Mouse (Mus musculus) forebrain, embryonic 11.5 days (tissue): ENCODE results near the gene Gm20708. TPM values are rescaled to one million over a fixed set of nuclear protein-coding genes. Genes with fewer than 3 reads are reported as not detected.

Source experiments
- ATAC-seq: fragments of 200-750 bp; cut with Nextera tagmentation; replicated peaks from 2 replicates; pipeline ENCODE4 v1.8.0; 2017; ENCODE audit warnings: moderate TSS enrichment; ENCODE audit not compliant: low FRiP score
- DNase-seq: peaks from one replicate; pipeline ENCODE4 v3.0.0-alpha.2; 2017; ENCODE audit warnings: low spot score
- H3K27ac ChIP-seq: fragments of 300-500 bp; sonication (generic); 2 replicates; pipeline ENCODE4 v1.5.1; 2014; ENCODE audit warnings: low read depth, low read length
- H3K27me3 ChIP-seq: fragments of 300-500 bp; sonication (generic); 2 replicates; pipeline ENCODE4 v1.6.1; 2014; ENCODE audit warnings: mild to moderate bottlenecking, low read length, mixed read lengths; ENCODE audit not compliant: control insufficient read depth, insufficient read depth
- H3K36me3 ChIP-seq: fragments of 300-500 bp; sonication (generic); 2 replicates; pipeline ENCODE4 v1.6.1; 2014; ENCODE audit warnings: mild to moderate bottlenecking, low read length, moderate library complexity, mixed read lengths; ENCODE audit not compliant: control insufficient read depth, insufficient read depth
- H3K4me1 ChIP-seq: fragments of 300-500 bp; sonication (generic); replicated peaks from 2 replicates; pipeline ENCODE4 v1.6.1; 2014; ENCODE audit warnings: low read length, mixed read lengths; ENCODE audit not compliant: control insufficient read depth, insufficient read depth
- H3K4me2 ChIP-seq: fragments of 300-500 bp; sonication (generic); 2 replicates; pipeline ENCODE4 v1.6.1; 2014; ENCODE audit warnings: low read depth, mild to moderate bottlenecking, low read length, moderate library complexity, mixed read lengths; ENCODE audit not compliant: severe bottlenecking
- H3K4me3 ChIP-seq: fragments of 300-500 bp; sonication (generic); 2 replicates; pipeline ENCODE4 v1.5.1; 2014; ENCODE audit warnings: low read depth, low read length
- H3K9ac ChIP-seq: fragments of 300-500 bp; sonication (generic); 2 replicates; pipeline ENCODE4 v1.6.1; 2014; ENCODE audit warnings: low read length
- H3K9me3 ChIP-seq: fragments of 300-500 bp; sonication (generic); 2 replicates; pipeline ENCODE4 v1.6.1; 2016; ENCODE audit warnings: low read length, mixed read lengths; ENCODE audit not compliant: control insufficient read depth
- WGBS: fragments of 180-500 bp; shearing (Covaris S2); extraction: QIAGEN DNeasy Blood & Tissue Kit; methylation state at CpG from one replicate; pipeline ENCODE4 v1.1.7; 2014; 5-methylcytosine and 5-hydroxymethylcytosine counted together
- polyA plus RNA-seq: library from polyadenylated mRNA; unstranded; fragments of >200 nt; fragmentation: Nextera tagmentation; extraction: Ambion mirVana; gene quantifications from 2 replicates; pipeline ENCODE4 v1.2.1, GENCODE M21; 2014

Gm20708 gene
- polyA plus RNA-seq, 1 experiment from 2014 or later: 0.55 TPM

DNA sequence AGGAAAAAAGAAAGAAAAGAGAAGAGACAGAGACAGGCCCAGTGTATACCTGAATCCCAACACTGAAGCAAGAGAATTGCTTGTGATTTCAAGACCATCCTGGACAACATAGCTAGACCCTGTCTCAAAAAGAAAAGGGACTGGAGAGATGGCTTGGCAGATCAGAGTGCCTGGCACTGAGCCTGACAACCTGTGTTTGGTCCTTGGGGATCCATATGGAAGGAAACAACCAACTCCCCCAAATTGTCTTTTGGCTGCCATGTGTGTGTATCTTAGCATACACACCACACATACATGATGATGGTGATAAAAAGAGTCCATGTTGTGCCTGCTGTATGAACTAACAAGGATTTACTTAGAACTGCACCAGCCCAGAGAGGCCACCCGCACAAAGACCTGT is 29.6 kb downstream of the Gm20708 start:
- no peak overlapping the region for H3K27ac ChIP-seq
- no peaks in the 10 kb centered on the region for H3K27me3 ChIP-seq
- H3K9me3 ChIP-seq: no peaks in the 10 kb centered on the region
- no peaks in the 10 kb centered on the region for H3K4me1 ChIP-seq
- ATAC-seq (no peak), DNase-seq (no peak)
- no peak overlapping the region for H3K4me3 ChIP-seq
- H3K9ac ChIP-seq: no peak overlapping the region
- WGBS: 91% methylated on average over 1 of the region's 1 CpGs
- H3K36me3 ChIP-seq: no peaks in the 10 kb centered on the region
- no peak overlapping the region for H3K4me2 ChIP-seq

DNA sequence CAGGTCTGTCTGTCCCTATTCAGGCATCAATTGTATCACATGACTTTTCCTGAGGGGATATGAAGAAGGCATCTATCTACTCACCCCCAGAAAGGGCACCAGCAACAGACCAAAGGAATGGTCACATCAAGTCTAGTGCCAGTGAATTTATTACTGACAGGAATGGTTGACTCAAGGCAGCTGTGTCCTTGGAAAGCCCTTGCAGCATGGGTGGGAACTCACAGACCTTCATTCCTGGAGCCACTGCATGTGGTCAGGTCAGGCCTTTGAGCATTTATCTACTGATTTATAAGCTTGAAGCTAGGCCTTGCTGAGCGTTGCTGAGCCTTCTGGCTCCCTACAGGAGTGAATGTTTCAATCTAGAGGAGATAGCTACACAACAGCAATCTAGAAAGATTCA is 31.4 kb downstream of the Gm20708 start:
- Histone ChIP-seq H3K27ac (no peak overlapping the region), H3K4me1 (no peaks in the 10 kb centered on the region), H3K36me3 (no peaks in the 10 kb centered on the region), H3K27me3 (no peaks in the 10 kb centered on the region), H3K4me3 (no peak overlapping the region), H3K9ac (no peak overlapping the region), H3K4me2 (no peak overlapping the region), H3K9me3 (no peaks in the 10 kb centered on the region)
- no peak for ATAC-seq
- 63% methylated on average over 1 of the region's 1 CpGs for WGBS
- no peak for DNase-seq

DNA sequence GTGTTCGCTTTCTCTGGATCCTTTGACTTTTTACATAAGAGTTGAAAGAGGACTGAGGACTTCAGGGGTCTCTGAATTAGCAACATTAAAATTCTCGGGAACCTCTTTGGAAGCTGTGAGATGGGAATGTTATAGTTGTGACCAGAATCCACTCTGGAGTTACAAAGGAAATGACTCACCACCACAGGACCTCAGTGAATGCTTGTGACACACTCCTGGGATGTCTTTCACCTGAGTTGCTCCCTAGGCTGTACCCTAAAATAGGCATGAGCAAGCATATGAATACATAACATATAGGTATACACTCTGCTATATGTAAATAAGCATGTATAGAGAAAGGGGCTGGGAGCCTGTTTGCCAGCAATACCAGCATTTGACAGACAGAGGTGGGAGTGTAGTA is 34.0 kb downstream of the Gm20708 start:
- H3K9me3 ChIP-seq: no peaks in the 10 kb centered on the region
- no peaks in the 10 kb centered on the region for H3K36me3 ChIP-seq
- WGBS: 88% methylated on average over 2 of the region's 2 CpGs
- H3K4me1 ChIP-seq: no peaks in the 10 kb centered on the region; the same call in 1 of the 2 replicates
- DNase-seq (no peak), ATAC-seq (no peak)
- no peak overlapping the region for H3K27ac ChIP-seq
- no peak overlapping the region for H3K4me3 ChIP-seq
- H3K27me3 ChIP-seq: no peaks in the 10 kb centered on the region
- no peak overlapping the region for H3K9ac ChIP-seq
- no peak overlapping the region for H3K4me2 ChIP-seq

DNA sequence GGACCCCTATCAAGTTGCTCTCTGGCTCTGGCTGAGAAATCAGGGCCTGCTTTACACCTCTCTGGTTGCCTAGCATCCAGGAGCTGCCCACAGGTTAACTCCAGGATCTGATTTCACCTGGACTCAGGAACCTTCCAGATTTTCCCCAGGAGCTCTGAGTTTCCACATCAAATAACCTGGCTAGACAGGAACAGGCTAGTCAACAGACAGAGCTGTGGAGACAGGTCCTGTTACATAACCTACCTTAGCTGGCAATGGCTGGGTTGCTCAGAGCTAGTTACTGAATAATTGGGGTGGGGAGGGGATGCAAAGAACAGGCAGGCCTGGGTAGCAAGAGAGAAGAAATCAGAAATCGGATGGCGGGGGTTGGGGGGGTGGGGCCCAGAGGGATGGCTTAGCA is 35.5 kb downstream of the Gm20708 start:
- Histone ChIP-seq H3K9ac (no peak overlapping the region), H3K27me3 (no peaks in the 10 kb centered on the region), H3K9me3 (no peaks in the 10 kb centered on the region), H3K4me3 (no peak overlapping the region), H3K27ac (no peak overlapping the region), H3K4me2 (no peak overlapping the region), H3K36me3 (no peaks in the 10 kb centered on the region), H3K4me1 (no peaks in the 10 kb centered on the region; the same call in 1 of the 2 replicates)
- DNase-seq (no peak), ATAC-seq (no peak)
- 81% methylated on average over 2 of the region's 2 CpGs for WGBS

DNA sequence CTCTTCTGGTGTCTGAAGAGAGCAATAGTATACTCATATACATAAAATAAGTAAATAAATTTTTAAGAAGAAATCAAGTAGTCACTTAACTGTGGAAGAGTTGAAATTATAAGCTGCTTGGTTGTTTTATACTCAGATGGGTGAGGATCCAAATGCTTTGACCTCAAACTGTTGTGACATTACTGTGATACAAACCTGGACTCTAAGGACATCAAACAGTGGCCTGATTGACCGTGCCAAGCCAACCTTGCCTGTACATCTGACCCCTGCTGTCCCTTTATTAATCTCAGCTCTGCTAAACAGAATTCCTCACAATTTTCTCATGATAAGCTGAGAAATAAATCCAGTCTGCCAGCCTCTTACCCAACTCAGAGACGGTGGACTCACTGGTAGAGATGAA is 36.2 kb downstream of the Gm20708 start:
- H3K27me3 ChIP-seq: no peaks in the 10 kb centered on the region
- H3K9me3 ChIP-seq: no peaks in the 10 kb centered on the region
- H3K36me3 ChIP-seq: no peaks in the 10 kb centered on the region
- ATAC-seq: no peak
- H3K9ac ChIP-seq: no peak overlapping the region
- H3K27ac ChIP-seq: no peak overlapping the region
- peaks cover 5% of the 10 kb centered on the region for H3K4me1 ChIP-seq
- WGBS: 82% methylated on average over 2 of the region's 2 CpGs
- no peak for DNase-seq
- no peak overlapping the region for H3K4me2 ChIP-seq
- no peak overlapping the region for H3K4me3 ChIP-seq

DNA sequence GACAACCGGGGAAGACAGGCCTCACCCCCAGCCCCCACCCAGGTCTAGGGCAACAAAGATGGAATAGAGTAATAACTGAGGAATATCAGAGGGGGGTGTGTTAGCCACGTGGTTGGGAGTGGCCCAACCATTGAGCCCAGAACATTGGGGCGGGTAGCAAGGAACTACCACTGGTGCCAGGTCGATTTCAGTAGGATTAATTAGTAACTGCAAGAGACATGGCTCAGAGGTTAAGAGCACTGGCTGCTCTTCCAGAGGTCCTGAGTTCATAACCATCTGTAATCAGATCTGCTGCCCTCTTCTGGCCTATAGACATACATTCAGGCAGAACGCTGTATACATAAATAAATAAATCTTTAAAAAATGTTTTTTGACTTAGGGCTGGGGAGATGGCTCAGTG is 37.2 kb downstream of the Gm20708 start:
- ATAC-seq (no peak), DNase-seq (no peak)
- H3K27me3 ChIP-seq: no peaks in the 10 kb centered on the region
- H3K36me3 ChIP-seq: no peaks in the 10 kb centered on the region
- H3K9me3 ChIP-seq: no peaks in the 10 kb centered on the region
- H3K4me3 ChIP-seq: no peak overlapping the region
- H3K9ac ChIP-seq: no peak overlapping the region
- H3K27ac ChIP-seq: no peak overlapping the region
- H3K4me2 ChIP-seq: no peak overlapping the region
- H3K4me1 ChIP-seq: peaks cover 5% of the 10 kb centered on the region
- 63% methylated on average over 5 of the region's 5 CpGs for WGBS

DNA sequence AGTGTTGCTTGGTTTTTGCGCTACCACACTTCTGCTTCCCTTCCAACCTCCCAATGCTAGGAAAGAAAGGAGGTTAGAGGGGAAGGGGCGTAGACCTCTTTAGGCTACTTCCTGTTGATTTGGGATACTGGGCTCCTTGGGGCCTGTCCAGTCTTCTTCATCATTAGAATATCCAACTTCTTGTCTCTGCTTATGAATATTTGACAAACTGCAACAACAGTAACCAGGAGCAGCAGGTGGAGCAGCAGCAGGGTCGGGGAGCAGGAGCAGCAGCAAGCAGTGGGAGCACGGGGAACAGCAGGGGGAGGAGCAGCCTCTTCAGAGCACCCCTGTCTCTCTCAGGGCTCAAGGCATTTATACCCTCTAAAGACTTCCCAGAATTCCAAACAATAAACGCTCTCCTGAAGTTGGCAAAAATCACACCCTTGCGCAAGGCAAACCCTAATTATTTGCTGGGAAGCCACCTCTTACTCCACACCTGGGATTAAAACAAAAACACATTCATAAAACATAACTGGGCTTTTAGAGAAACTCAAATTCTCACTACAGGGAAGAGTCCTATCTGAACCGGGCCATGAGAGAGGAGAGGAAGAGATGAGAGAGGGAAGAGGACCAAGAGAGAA is 38.2 kb downstream of the Gm20708 start:
- 82% methylated on average over 7 of the region's 7 CpGs for WGBS
- DNase-seq (no peak), ATAC-seq (no peak)
- Histone ChIP-seq H3K4me2 (peak overlapping the region; percentile 59), H3K9me3 (no peaks in the 10 kb centered on the region), H3K27me3 (no peaks in the 10 kb centered on the region), H3K4me1 (peaks cover 5% of the 10 kb centered on the region), H3K27ac (peak overlapping the region; percentile 92; the same call in 1 of the 2 replicates), H3K4me3 (peak overlapping the region; percentile 76; the same call in 1 of the 2 replicates), H3K9ac (peak overlapping the region; percentile 78), H3K36me3 (peaks cover 3% of the 10 kb centered on the region; the same call in 1 of the 2 replicates)

DNA sequence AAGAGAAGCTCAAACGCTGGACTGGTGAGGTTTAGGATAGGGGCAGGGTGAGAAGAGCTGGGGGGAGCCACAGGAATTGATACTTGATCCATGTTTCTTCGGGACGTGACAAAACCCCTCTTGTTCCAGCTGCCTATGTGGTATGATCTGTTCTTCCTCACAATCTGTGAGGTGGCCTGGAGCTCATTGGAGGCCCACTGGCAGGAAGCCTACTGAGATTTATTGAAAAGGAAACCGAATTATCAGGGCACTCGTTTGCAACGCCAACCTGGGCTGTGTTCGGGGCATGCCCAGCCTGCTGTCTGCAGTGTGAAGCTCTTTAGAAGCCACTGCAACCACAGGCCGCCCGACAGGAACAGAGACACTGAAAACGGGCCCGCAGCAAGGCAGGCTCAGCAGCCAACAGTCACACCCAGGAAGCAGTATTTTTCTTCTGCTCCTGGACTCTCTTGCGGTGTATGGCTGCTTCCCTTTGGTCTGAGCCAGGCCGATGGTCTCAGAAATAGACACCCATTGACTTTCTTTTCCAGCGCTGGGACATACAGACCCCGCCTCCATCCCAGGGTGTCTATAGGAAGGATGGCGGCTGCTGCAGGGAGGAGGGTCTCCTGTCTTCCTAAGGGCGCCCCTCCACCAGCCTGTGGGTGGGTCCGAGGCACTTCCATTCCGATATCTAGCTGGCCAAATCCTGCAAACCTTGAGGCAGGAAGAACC is 39.0 kb downstream of the Gm20708 start:
- 13% methylated on average over 19 of the region's 19 CpGs for WGBS
- Histone ChIP-seq H3K4me2 (peak overlapping the region; percentile 59), H3K4me1 (peaks cover 5% of the 10 kb centered on the region), H3K36me3 (peaks cover 10% of the 10 kb centered on the region; the same call in 1 of the 2 replicates), H3K9ac (peak overlapping the region; percentile 78), H3K27me3 (no peaks in the 10 kb centered on the region), H3K27ac (peak overlapping the region; percentile 92), H3K4me3 (peak overlapping the region; percentile 76), H3K9me3 (no peaks in the 10 kb centered on the region)
- peak; percentile 77 for ATAC-seq
- DNase-seq: peak; percentile 71
